Comparison of ENCODE assay signal across 24 mouse cellular contexts in the genomic region with DNA sequence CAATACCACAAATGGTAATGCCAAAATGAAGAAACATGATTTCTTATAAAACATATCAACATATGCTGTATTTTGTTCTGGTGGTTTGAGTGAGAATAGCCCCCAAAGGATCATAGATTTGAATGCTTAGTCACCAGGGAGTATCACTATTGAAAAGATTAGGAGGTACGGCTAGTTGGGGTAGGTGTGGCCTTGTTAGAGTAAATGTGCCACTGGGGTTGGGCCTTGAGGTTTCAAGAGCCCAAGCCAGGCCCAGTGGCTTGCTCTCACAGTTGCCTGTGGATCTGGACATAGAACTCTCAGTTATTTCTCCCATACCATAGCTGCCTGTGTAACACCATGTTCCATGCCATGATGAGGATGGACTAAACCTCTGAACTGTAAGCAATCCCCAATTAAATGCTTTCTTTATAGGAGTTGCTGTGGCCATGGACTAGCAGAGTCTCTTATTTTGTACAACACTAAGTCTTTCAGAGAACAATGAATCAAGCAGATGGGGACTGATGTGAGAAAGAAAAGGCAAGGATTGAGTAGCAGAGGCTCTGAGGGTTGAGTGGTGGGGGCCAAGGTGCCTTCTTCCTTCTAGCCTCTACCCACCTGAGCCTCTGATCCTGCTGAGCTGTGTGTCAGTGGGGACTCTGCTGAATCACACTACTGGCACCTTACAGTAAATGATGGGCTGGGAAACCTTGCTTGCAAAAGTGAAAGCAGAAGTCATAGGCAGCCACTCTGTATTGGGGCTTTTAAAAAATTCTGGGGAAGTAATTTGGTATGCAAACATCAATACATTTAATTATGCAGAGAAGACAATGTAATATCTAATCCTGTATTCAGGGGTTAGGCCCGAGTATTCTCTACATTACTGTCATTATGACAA. TPM values are rescaled to one million over a fixed set of nuclear protein-coding genes. Genes with fewer than 3 reads are reported as not detected.
A peak's percentile ranks its signal among the peaks of the same experiment; 100 is the strongest.
DNase-seq lines count a peak whose midpoint lies in the region; ATAC-seq lines count a peak whose summit lies in the region.
"Had no signal": no experiment of that assay in that cellular context is flagged by ENCODE, and none has a peak within 500 bp of the region (broad histone marks: within the 10 kb centered on the region; RNA-seq: fewer than 3 reads in every experiment).

No protein-coding gene starts in this region.

- H3K4me2 ChIP-seq in heart, embryonic 11.5 days: no peak overlapping the region
- H3K4me2 ChIP-seq in midbrain, embryonic 15.5 days: no peak overlapping the region
- H3K4me2 ChIP-seq: embryonic facial prominence, embryonic 12.5 days; hindbrain, embryonic 13.5 days; kidney, embryonic 15.5 days; stomach, embryonic 15.5 days had no signal

- H3K9ac ChIP-seq in heart, embryonic 11.5 days (ENCODE audit: low read depth, low read length): no peak overlapping the region
- H3K9ac ChIP-seq in midbrain, embryonic 15.5 days: no peak overlapping the region
- H3K9ac ChIP-seq: embryonic facial prominence, embryonic 12.5 days; hindbrain, embryonic 13.5 days; kidney, embryonic 15.5 days; liver, postnatal 0 days; stomach, embryonic 15.5 days had no signal

- no peak overlapping the region for H3K4me3 ChIP-seq in heart, embryonic 11.5 days (ENCODE audit: low read depth, low read length)
- no peak overlapping the region for H3K4me3 ChIP-seq in midbrain, embryonic 15.5 days
- H3K4me3 ChIP-seq: embryonic facial prominence, embryonic 12.5 days; erythroblast, embryonic 14.5 days; heart, embryonic 10.5 days; hindbrain, embryonic 13.5 days; kidney, embryonic 15.5 days; limb, embryonic 10.5 days; stomach, embryonic 15.5 days had no signal

- peak; percentile 80 for ATAC-seq in common myeloid progenitor, adult 5-6 weeks (replicated peaks; ENCODE audit: low read depth, poor library complexity, severe bottlenecking)
- peak; percentile 63 for ATAC-seq in megakaryocyte progenitor cell, adult 5-6 weeks (replicated peaks; ENCODE audit: poor library complexity)
- ATAC-seq in heart, embryonic 11.5 days (replicated peaks; ENCODE audit: insufficient number of reproducible peaks, low FRiP score, low TSS enrichment): no peak
- ATAC-seq in midbrain, embryonic 15.5 days (replicated peaks): no peak
- ATAC-seq: forebrain, embryonic 14.5 days; intestine, postnatal 0 days; liver, postnatal 0 days had no signal

- no peaks in the 10 kb centered on the region for H3K27me3 ChIP-seq in heart, embryonic 11.5 days (ENCODE audit: control insufficient read depth, insufficient read depth, low read length)
- no peaks in the 10 kb centered on the region for H3K27me3 ChIP-seq in midbrain, embryonic 15.5 days (replicated peaks)
- H3K27me3 ChIP-seq: embryonic facial prominence, embryonic 12.5 days; hindbrain, embryonic 13.5 days; kidney, embryonic 15.5 days; stomach, embryonic 15.5 days had no signal

- WGBS in heart, embryonic 11.5 days (ENCODE audit: insufficient replicate concordance): 77% methylated on average over 2 of the region's 2 CpGs
- WGBS in midbrain, embryonic 15.5 days: 77% methylated on average over 2 of the region's 2 CpGs

- no peaks in the 10 kb centered on the region for H3K36me3 ChIP-seq in heart, embryonic 11.5 days (ENCODE audit: control insufficient read depth, insufficient read depth, low read length)
- H3K36me3 ChIP-seq in midbrain, embryonic 15.5 days (replicated peaks): no peaks in the 10 kb centered on the region
- H3K36me3 ChIP-seq: embryonic facial prominence, embryonic 12.5 days; hindbrain, embryonic 13.5 days; kidney, embryonic 15.5 days; stomach, embryonic 15.5 days had no signal

- no peak overlapping the region for H3K27ac ChIP-seq in heart, embryonic 11.5 days (ENCODE audit: low read depth, low read length)
- H3K27ac ChIP-seq in midbrain, embryonic 15.5 days: no peak overlapping the region
- H3K27ac ChIP-seq: embryonic facial prominence, embryonic 12.5 days; heart, embryonic 10.5 days; hindbrain, embryonic 13.5 days; kidney, embryonic 15.5 days; limb, embryonic 10.5 days; stomach, embryonic 15.5 days had no signal

- no peaks in the 10 kb centered on the region for H3K4me1 ChIP-seq in heart, embryonic 11.5 days (ENCODE audit: control insufficient read depth, insufficient read depth, low read length)
- no peaks in the 10 kb centered on the region for H3K4me1 ChIP-seq in midbrain, embryonic 15.5 days
- H3K4me1 ChIP-seq: embryonic facial prominence, embryonic 12.5 days; heart, embryonic 10.5 days; hindbrain, embryonic 13.5 days; kidney, embryonic 15.5 days; limb, embryonic 10.5 days; stomach, embryonic 15.5 days had no signal

- H3K9me3 ChIP-seq in heart, embryonic 11.5 days (replicated peaks; ENCODE audit: control insufficient read depth, low read length): no peaks in the 10 kb centered on the region
- no peaks in the 10 kb centered on the region for H3K9me3 ChIP-seq in midbrain, embryonic 15.5 days
- H3K9me3 ChIP-seq: embryonic facial prominence, embryonic 12.5 days; heart, embryonic 10.5 days; hindbrain, embryonic 13.5 days; kidney, embryonic 15.5 days; limb, embryonic 10.5 days; stomach, embryonic 15.5 days had no signal

- peak; percentile 40 to 53 for DNase-seq in spleen, postnatal 36 days (ENCODE audit: low spot score in 2 of 2)
- no peak for DNase-seq in spleen, postnatal 4 days (ENCODE audit: low spot score in 2 of 2)
- no peak for DNase-seq in kidney, postnatal 36 days
- DNase-seq: cerebellum, adult 9-10 months; gastrocnemius, postnatal 36 days; heart, postnatal 10 days; liver, postnatal 0 days; lung, postnatal 10 days; retina, postnatal 1 day; thymus, adult 2 months had no signal

RNA-seq across cellular contexts. Expression of a gene that starts 35.8 kb away (rescaled TPM):
- 0.09 TPM in 1 of 2 replicates, not detected in the other for total RNA-seq in common myeloid progenitor, adult 5-6 weeks (2017)
- 0.49 TPM in 1 of 2 replicates, not detected in the other for total RNA-seq in megakaryocyte progenitor cell, adult 5-6 weeks (2015)
- 0.24 TPM in 1 of 2 replicates, not detected in the other for total RNA-seq in megakaryocyte progenitor cell, adult 5-6 weeks (2017)
- polyA plus RNA-seq in heart, embryonic 11.5 days (2014; fragmentation: Nextera tagmentation; extraction: Ambion mirVana): 6.7 and 8.9 TPM in 2 replicates
- polyA plus RNA-seq in midbrain, embryonic 15.5 days (2015; fragmentation: Nextera tagmentation; extraction: Ambion mirVana): 3.4 and 4.6 TPM in 2 replicates
- total RNA-seq: gastrocnemius, postnatal 36 days; liver, adult 2 months had no signal
- polyA plus RNA-seq: liver, adult 2 months had no signal

Comparison
In these comparisons a context has a peak if more than half of its experiments do, and no peak if none do; other contexts are left out.
1. DNase-seq: peak in spleen, postnatal 36 days (2 of 2); none in spleen, postnatal 4 days (0 of 2) and kidney, postnatal 36 days (0 of 2).
2. ATAC-seq: peak in common myeloid progenitor, adult 5-6 weeks (single experiment) and megakaryocyte progenitor cell, adult 5-6 weeks (single experiment); none in heart, embryonic 11.5 days (single experiment) and midbrain, embryonic 15.5 days (single experiment).